Mouse (Mus musculus) adrenal gland, adult 8-10 months (tissue): ENCODE results near the gene Dnah2. TPM values are rescaled to one million over a fixed set of nuclear protein-coding genes. Genes with fewer than 3 reads are reported as not detected.
"Not testable (repeated sequence)": the region's sequence is repeated elsewhere in the genome, so short reads cannot be mapped to it uniquely, and the experiment has no call there.

Experiments used
- DNase-seq: peaks from one replicate; pipeline ENCODE4 v3.0.0; 2022
- total RNA-seq, 4 experiments: library from RNA; stranded (reverse); gene quantifications; 2 replicates each; pipeline ENCODE4 v1.2.4; 2022

The Dnah2 gene
- total RNA-seq, 4 experiments from 2014 or later = 0.14 to 1.0 (median 0.70) TPM

- DNase-seq = no peak
Observed at GRCm38 (mm10) chr11:69563373-69563772, 14.5 kb upstream of the Dnah2 start.

DNA sequence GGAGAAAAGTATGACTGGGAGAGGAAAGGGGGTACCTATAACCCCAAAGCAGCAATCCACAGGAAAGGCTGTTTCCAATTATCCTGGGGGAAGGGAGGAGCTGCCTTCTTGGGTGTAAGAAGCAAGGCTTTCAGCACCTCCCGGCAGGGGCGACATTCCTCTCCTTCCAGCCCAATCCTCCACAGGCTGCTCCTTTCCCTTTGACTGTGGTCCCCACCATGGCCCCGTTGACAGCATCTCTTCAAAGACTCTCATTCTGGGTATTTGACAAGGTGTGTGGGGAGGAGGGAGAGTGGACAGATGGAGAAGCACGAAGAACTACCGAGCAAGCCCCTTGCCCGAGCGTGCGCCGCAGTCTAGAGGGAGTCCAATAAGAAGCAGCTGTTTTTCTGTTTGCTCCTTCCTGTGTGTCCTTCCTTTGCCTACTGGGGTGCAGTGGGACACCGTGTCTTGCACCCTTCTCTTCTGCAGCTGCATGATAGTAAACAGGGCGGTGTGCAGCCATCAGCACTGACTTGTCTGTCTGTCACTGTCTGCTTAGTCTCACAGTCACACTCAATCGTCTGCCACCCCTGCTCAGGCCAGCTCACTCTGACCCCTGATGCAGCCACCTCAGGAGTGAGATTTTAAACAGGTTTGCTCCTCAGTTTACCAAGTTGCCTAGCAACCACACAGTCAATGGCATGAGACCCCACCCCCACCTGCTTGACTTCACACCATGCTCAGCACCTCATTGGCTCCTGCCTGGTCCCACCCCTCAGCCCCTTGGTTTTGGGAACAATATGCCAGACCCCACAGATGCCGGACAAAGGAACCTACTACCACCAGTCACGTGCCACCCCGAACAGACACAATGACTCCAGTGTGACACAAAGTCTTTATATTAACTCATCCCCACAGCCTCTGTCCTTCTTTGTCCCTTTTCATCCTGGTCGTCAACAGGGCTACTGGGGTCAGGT, 12.3 kb upstream of the Dnah2 start:
- no peak for DNase-seq

- DNase-seq = no peak
Observed at GRCm38 (mm10) chr11:69559851-69560765, 11.2 kb upstream of the Dnah2 start, which contains the start of gene Efnb3. Gene Efnb3 (minus strand): TSS chr11:69560205.

DNA sequence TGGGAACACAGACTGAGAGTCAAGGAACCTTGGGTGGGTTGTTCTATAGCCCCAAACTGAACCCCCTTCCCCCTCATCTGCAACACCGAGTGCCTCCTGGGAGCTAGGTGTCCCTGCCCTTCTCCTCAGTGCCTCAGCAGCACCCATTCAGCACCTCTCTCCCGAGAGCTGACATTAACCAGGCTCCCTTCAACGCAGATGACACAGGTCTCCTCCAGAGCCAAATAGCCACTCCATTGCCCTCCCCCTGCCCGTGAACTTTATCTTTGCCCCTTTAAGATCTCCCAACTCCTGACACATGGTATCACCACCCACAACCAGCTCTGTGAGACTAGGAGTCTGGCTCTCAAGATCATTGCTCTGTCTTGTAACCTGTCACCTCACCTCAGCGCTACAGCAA, 10.3 kb upstream of the Dnah2 start:
- no peak for DNase-seq

DNA sequence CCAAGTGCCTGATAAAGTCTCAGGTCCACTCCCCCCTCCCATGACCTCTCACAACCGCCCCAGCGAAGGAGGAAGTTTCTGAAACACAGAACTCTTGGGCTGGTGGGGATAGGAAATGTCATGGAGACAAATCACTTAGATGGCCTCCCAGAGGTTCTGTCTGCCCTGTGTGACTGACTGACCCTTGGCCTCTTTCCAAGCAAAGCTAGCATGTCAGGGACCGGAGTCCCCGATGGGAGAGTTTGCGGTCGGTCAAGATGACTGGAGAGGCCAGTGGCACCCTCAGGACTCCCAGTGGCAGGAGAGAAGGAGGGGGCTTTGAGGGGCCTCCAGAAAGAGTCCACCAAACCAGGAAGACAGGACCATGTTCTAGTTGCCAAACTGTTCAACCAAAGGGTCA, 9.8 kb upstream of the Dnah2 start:
- no peak for DNase-seq

DNA sequence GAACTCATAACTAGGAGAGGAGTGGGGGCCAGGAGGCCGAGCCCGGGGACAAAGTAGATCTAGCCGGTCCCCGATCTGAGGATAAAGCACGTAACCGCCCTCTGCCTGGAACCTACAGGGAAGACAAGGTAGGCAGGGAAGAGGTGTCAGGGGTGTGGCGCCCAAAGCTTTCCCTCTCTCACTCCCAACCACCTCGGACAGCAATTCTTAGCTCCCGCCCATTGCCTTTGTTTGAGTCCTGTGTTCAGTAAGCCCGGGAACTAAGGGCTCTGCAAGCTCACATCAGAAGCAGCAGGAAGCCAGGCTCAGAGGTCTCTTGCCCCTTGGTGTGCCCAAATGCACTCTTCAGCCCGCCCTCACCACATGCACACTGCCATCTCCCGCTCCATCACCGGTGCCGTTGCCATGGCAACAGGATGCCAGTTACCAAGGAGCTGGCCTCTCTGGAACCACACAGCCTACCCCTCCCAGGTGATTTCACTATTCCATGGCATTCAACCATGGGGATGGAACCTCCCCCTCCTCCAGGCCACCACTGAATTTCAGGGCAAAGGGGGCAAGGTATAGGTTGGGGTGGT, 8.6 kb upstream of the Dnah2 start:
- DNase-seq = no peak

GRCm38 (mm10) chr11:69554539-69555140, 5.7 kb upstream of the Dnah2 start:
- no peak for DNase-seq

GRCm38 (mm10) chr11:69553341-69553721, 4.4 kb upstream of the Dnah2 start:
- no peak for DNase-seq

DNA sequence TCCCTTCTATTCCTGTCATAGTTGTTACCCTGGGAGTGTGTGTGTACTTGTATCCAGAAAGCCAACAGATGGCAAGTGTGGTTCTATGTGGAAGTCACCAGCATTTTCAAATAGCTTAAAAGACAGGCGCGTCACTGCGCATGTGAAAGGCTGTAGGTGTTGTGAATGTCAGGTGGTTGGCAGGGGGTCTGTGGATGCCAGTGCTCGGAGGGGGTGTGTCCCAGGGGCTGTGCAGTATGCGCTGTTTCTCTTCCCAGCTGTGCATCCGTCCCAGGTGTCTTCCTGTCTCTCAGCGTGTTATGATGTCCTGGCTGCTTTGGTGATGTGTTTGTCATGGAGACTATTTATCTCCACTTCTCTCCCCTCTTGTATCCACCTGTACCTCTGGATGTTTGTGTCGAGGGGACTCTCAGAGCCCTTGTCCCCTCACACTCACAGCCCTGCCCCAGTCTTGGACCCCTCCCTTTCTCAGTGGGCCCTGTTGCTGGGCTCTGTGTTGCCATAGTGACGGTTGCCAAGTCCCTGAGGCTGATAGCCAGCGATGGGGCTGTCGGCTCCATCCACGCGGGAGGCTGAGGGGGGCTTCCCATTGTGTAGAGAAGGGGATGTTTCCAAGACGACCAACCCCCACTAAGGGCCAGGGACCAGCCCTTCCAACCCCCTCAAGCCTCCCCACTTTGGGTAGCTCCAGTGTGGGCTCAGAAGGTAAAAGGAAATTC, 3.9 kb upstream of the Dnah2 start:
- no peak for DNase-seq

GRCm38 (mm10) chr11:69551310-69551709, 2.4 kb upstream of the Dnah2 start:
- DNase-seq = no peak

DNA sequence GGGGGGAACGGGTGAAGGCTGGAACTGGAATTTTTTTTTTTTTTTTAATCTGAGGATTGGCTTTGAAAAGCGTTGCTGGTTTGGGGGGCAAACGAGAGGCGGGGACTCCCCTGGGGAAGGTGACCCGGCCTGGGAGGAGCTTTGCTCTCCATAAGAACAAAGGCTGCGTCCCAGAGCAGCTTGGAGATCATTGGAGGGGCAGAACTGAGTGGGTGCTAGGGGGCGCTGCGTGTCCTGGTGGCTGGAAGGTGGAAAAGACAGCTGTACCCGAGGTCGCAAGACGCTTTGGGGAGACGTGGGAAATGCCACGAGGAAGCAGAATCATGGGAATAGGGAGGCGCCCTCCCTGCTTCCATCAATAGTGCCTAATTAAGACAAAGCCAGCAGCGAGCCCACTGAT, 1.8 kb downstream of the Dnah2 start:
- no peak for DNase-seq

DNA sequence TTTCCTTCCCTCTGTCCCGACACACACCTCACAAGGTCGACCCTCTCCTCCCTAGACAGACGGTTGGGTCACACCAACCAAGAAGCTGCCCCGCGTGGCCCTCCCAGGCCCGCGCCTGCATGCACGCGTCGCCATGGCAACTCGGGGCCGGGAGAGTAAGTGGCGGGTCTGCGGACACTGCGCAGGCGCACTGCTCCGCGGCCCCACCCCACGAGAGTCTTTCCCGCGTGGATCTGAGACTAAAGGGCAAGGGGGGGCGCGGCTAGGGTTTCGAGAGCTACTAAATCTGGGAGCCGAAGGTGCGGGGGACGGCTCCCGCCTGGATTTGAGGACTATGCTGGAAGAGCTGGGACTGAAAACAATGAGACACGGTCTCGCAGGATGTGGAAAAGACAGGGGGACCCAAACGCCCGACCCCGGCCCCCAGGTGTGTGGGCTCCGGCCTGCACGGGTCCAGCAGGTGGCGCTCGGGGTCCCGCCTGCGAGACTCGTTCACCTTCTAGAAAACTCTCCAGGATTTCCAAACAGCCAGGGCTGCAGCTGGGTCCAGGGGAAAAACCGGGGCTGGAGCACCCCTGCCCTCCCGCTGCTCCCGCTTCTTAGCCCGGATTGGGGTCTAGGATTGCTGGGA, 2.4 kb downstream of the Dnah2 start:
- DNase-seq = peak; percentile 53

DNA sequence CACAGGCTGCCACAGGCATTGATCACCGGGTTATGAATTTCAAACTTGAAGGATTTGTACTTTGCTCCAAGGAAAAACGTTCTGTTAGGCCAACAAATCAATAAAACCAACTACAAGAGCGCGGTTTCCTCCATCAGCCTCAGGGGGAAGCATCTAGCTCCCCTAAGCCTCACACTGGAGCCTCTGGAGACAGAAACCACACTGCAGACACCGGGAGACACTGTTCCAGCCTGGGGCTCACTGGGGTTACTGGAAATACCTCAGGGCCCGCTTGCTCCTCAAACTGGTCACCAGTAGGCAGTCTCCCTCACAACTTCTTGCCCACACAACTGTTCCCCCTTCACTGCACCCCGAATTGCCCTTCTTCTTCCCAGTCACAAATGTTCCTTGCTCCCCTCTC, 3.0 kb downstream of the Dnah2 start:
- DNase-seq = no peak

GRCm38 (mm10) chr11:69543598-69543997, 5.3 kb downstream of the Dnah2 start:
- DNase-seq = no peak

DNA sequence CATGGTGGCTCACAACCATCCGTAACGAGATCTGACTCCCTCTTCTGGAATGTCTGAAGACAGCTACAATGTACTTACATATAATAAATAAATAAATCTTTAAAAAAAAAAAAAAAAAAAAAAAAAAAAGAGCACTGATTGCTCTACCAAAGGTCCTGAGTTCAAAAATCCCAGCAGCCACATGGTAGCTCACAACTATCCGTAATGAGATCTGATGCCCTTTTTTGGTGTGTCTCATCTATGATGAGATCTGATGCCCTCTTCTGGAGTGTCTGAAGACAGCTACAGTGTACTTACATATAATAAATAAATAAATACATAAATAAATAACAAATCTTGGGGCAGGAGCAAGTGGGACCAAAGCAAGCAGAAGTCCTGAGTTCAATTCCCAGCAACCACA, 7.2 kb downstream of the Dnah2 start:
- not testable (repeated sequence) for DNase-seq

GRCm38 (mm10) chr11:69540700-69541099, 8.2 kb downstream of the Dnah2 start:
- no peak for DNase-seq

- no peak for DNase-seq
Observed at GRCm38 (mm10) chr11:69534990-69535389, 13.9 kb downstream of the Dnah2 start.

DNA sequence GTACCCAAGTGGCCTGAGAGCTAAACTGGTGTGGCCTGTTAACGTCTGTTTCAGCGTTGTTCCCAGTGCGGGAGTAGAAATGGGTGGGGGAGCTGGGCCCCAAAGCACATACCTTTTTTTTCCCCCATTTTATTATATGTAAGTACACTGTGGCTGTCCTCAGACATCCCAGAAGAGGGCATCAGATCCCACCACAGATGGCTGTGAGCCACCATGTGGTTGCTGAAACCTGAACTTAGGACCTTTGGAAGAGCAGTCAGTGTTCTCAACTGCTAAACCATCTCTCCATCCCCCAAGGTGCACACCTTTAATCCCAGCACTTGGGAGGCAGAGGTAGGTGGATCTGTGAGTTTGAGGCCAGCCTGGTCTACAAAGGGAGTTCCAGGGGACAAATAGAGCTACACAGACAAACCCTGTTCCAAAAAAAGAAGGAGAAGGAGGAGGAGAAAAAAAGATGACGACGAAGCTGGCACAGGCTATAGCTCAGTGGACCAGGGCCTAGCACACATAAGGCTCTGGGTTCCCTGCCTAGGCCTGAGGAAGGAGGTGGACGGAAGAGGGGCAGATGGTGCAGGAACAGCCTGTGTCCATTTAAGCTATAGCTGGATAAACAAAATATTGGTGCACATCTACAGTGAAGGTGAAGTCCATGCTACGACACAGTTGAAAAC, 16.3 kb downstream of the Dnah2 start:
- DNase-seq = no peak

DNA sequence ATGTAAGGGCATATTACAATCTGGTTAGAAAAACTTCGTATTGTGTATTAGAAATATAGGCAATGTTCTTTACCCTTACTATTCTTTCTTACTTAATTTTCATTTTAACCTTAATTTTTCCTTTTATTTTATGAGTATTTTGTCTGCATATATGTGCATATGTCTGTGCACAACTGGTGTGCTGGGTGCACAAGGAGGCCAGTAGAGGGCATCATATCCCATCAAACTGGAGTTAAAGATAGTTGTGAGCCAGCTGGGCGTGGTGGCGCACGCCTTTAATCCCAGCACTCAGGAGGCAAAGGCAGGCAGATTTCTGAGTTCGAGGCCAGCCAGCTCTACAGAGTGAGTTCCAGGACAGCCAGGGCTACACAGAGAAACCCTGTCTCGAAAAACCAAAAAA, 18.2 kb downstream of the Dnah2 start:
- not testable (repeated sequence) for DNase-seq

DNA sequence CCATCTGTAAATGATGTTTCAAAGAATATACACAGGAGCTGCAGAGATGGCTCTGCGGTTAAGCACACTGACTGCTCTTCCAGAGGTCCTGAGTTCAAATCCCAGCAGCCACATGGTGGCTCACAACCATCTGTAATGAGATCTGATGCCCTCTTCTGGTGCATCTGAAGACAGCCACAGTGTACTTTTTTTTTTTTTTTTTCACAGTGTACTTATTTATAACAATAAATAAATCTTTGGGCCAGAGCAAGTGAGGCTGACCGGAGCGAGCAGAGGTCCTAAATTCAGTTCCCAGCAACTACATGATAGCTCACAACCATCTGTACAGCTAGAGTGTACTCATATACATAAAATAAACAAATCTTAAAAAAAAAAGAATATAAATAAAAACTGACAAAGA, 18.6 kb downstream of the Dnah2 start:
- not testable (repeated sequence) for DNase-seq

DNA sequence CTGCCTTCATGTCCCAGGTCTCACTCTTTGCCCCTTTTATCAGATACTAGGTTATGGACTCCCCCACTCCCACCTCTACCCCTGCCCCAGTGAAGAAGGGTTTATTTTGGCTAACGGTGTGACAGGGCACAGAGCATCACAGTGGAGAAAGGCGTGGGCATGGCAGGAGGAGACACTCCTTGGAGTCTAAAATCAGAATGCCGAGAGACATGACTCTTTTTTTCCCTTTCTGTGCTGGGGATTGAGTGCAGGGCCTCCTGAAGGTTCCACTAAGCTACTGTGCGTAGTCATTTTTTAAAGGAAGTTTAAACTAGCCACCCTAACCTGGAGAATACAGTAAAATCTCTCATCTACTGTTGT, 20.9 kb downstream of the Dnah2 start:
- DNase-seq = no peak
